Mouse (Mus musculus) urinary bladder, postnatal 10 days (tissue): ENCODE results near the gene P2ry6.

Experiments
- DNase-seq: peaks from one replicate; pipeline ENCODE4 v3.0.0; 2022; ENCODE audit warnings: low spot score

The P2ry6 gene

GRCm38 (mm10) chr7:100974135-100974903, at the start of gene P2ry6:
Gene P2ry6 (minus strand): TSS chr7:100974649.
- no peak for DNase-seq

- no peak for DNase-seq
Measured at GRCm38 (mm10) chr7:101017492-101017891, 43.0 kb upstream of the P2ry6 start.

DNA sequence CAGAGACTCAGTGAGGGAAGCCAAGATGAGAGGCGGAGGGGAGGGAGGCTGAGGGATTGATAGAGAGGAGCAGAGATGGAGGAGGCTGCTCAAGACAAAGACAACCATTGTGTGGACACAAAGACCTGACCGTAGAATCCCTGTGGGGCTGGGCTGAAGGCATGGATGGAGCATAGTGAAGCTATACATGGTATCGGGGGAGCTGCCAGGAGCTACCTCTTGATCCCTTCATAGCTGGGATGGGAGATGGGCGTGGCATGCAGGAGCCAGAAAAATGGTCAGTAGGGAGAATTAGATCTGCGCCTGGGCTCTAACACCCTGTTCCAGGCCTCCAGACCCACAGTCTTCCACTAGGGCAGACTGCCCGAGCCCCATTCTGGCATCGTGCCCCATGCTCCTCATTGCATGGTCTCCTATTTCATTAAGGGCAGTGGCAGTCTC, 42.6 kb upstream of the P2ry6 start:
- no peak for DNase-seq

DNA sequence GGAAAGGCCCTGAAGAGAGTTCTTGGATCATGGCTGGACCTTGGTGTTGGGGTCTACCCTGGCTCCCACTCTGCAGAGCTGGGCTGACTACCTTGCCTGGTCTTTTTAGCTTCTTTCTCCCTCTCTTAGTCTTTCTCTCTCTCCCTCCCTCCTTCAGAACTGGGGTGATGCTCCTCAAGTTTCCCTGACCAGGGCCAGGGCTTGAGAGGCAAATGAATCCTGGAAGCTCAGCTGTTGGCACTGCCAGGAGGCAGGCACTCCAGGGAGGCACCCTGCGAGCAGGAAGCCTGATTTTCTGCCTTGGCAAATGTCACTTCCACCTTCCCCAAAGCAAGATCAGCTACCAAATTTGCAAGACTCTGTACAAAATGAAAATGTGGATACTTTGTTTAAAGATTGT, 40.5 kb upstream of the P2ry6 start:
- no peak for DNase-seq

- no peak for DNase-seq
Measured at GRCm38 (mm10) chr7:101014041-101014440, 39.6 kb upstream of the P2ry6 start.

GRCm38 (mm10) chr7:101012541-101012940, 38.1 kb upstream of the P2ry6 start, which contains the start of gene P2ry2:
Gene P2ry2 (minus strand): TSS chr7:101012866.
- DNase-seq: no peak

DNA sequence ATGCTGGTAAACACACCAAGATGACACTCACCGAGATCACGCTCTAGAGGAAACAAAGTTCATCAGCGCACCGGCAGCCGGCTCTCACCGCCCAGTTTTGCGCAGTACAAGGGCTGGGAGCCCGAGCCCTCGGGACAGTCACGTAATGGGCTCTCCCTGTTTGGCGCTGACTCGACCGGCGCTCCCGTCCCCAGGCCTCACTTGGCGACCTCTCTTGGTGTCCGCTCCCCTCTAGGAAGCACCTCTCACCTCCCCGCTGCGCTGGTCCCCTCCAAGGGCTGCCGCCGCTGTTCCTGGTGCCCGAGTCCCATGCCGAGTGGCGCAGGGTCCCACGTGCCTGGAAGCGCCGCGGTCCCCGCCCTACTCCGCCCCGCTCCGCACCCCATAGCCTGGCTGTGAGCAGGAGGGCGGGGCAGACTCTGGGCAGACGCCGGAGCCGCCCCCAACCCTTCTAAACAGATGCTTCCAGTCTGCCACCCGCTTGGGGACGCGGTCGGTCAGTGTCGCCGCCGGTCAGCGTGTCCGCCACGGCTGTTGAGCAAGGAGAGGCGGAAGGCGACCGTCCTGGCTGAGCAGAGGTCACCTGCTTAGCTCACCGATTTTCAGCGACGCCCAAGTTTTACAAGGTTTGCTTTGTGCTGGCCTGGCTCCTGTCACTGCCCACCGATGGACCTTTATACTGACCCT, 37.4 kb upstream of the P2ry6 start:
- DNase-seq: no peak

- DNase-seq: no peak
Measured at GRCm38 (mm10) chr7:101010741-101011140, 36.3 kb upstream of the P2ry6 start.

DNA sequence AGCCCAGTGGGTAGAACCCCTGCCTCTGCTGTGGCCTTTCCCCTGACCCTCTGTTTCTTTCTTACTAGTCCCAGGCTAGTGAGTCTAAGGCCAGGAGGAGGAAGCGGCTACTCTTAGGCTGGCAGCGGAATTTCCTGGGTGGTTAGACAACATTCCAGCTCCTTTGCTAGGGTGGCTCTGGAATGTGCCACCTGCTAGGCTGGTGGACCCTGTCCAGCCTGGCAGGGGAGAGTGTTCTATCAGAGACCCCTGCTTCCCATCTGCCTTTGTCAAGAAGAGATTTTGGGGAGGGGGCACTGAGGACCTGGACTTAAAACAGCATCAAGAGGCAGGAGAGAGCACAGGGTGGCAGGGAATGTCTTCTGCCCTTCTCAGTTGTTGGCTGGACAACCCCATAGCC, 31.8 kb upstream of the P2ry6 start:
- DNase-seq: no peak

GRCm38 (mm10) chr7:101005119-101005518, 30.7 kb upstream of the P2ry6 start:
- no peak for DNase-seq

GRCm38 (mm10) chr7:101003442-101004326, 29.2 kb upstream of the P2ry6 start:
- no peak for DNase-seq

- no peak for DNase-seq
Measured at GRCm38 (mm10) chr7:101002274-101002673, 27.8 kb upstream of the P2ry6 start.

DNA sequence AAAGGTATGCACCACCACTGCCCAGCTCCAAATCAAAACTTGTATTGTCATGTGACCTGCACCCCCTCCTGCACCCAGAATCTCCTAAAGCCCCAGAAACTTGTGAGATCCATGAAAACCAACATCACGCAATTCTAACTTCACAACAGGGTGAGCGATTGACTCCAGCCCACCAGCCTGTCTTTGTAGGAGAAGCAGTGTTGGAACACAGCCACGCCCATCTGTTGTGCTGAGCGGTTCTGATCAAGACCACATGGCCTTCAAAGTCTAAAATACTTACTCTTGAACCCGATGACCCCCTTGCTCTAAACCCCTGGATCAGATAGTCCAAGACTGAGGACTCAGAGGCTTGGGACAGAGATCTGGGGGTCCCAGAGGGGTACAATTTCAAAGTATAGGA, 25.2 kb upstream of the P2ry6 start:
- DNase-seq: no peak

DNA sequence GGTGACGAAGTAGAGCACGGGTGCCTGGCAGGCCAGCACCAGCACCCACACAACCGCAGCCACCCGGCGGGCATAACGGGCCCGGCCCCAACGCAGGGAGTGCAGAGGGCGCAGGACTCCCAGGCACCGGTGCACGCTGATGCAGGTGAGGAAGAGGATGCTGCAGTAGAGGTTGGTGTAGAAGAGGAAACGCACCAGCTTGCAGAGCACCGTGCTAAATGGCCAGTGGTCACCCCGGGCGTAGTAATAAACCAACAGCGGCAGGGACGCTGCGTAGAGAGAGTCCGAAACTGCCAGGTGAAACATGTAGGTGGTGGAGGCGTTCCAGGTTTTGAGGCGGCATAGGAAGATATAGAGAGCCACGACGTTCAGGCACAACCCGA, 24.1 kb upstream of the P2ry6 start:
- no peak for DNase-seq

DNA sequence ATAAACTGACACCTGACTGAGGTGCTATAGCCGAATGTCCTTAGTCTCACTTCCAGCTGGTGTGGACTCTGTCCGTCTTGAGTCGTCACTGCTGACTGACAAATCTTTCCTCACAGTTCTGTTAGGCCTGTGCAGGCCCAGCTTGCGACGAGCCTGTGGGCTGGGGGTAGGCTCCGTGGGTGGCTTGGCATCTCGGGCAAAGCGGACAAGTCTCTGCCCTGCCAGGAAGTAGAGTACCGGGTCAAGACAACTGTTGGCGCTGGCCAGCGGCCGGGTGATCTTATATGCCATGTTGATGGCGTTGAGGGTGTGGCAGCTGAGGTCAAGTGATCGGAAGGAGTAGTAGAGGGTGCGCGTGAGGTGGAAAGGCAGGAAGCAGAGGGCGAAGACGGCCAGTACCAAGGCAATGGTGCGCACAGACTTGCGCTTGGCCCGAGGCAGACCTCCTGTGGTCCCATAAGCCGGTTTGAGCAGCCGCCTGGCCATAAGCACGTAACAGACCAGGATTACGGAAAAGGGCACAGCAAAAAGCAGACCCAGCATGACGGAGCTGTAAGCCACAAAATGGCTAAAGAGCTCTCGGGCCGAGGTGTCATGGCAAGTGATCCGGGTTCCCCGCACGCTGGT, 23.6 kb upstream of the P2ry6 start:
- no peak for DNase-seq

GRCm38 (mm10) chr7:100997215-100997614, 22.8 kb upstream of the P2ry6 start:
- no peak for DNase-seq

GRCm38 (mm10) chr7:100995951-100996350, 21.5 kb upstream of the P2ry6 start:
- no peak for DNase-seq

GRCm38 (mm10) chr7:100995260-100995864, 20.9 kb upstream of the P2ry6 start:
- DNase-seq: no peak

GRCm38 (mm10) chr7:100993166-100993565, 18.7 kb upstream of the P2ry6 start:
- DNase-seq: no peak

DNA sequence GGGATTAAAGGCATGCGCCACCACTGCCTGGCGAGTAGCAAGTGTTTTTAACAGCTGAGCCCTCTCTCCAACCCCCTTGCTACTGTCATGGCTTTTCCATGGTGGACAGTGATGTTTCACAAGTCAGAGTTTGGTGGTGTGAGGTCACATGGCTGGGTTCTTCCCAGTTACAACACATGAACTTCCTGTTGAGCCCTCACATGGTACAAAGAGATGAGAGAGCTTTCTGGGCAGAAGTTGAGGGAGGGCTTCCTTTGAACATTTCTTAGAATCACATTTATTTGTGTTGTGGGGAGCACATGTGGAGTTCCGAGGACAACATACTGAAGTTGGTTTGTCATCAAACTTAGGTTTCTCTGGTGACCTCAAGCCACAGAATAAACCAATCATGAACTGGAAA, 17.5 kb upstream of the P2ry6 start:
- no peak for DNase-seq

GRCm38 (mm10) chr7:100990636-100991311, 16.3 kb upstream of the P2ry6 start:
- no peak for DNase-seq
